Mouse (Mus musculus) lung, adult 2 months (tissue): ENCODE measurements around the gene Gm19345.

Source experiments
- CTCF ChIP-seq: fragments of 200-500 bp; IDR thresholded peaks from 2 replicates; pipeline ENCODE4 v1.5.1; 2011; ENCODE audit warnings: mild to moderate bottlenecking, low read length, control low read depth; ENCODE audit not compliant: insufficient read depth
- POLR2A ChIP-seq: fragments of 200-500 bp; IDR thresholded peaks from 2 replicates; pipeline ENCODE4 v1.6.1; 2011; ENCODE audit warnings: low read depth, mild to moderate bottlenecking, control low read depth, low read length, borderline replicate concordance; ENCODE audit errors: extremely low read depth

GRCm38 (mm10) chr7:19834055-19834454 lies 17.7 kb upstream of the Gm19345 start:
- TF ChIP-seq CTCF, result no peak
- TF ChIP-seq POLR2A, result no peak
